Mouse (Mus musculus) gastrocnemius, postnatal 25 days (tissue): ENCODE results near the gene Cep85l. TPM values are rescaled to one million over a fixed set of nuclear protein-coding genes. Genes with fewer than 3 reads are reported as not detected.
A peak's percentile ranks its signal among the peaks of the same experiment; 100 is the strongest.

Source experiments
- DNase-seq: peaks from one replicate; pipeline ENCODE4 v3.0.0; 2022
- total RNA-seq, 2 experiments: library from RNA; stranded (reverse); gene quantifications; 1 replicate in 1 of 2; 2 replicates in 1 of 2; pipeline ENCODE4 v1.2.3; 2021

Gene Cep85l
- total RNA-seq, 2 experiments from 2014 or later: 30.7 to 85.6 TPM

- DNase-seq: no peak
Measured at GRCm38 (mm10) chr10:53394923-53395629, 15.3 kb upstream of the Cep85l start.

GRCm38 (mm10) chr10:53388227-53388920, 8.6 kb upstream of the Cep85l start:
- peak; percentile 30 for DNase-seq

- no peak for DNase-seq
Measured at GRCm38 (mm10) chr10:53385438-53385837, 5.7 kb upstream of the Cep85l start.

GRCm38 (mm10) chr10:53384896-53385295, 5.1 kb upstream of the Cep85l start:
- no peak for DNase-seq

- peak; percentile 59 for DNase-seq
Measured at GRCm38 (mm10) chr10:53382696-53383365, 3.1 kb upstream of the Cep85l start.

- DNase-seq: no peak
Measured at GRCm38 (mm10) chr10:53378981-53379708, 602 bp downstream of the Cep85l start.

GRCm38 (mm10) chr10:53378296-53378695, 1.5 kb downstream of the Cep85l start:
- DNase-seq: no peak

GRCm38 (mm10) chr10:53377096-53377495, 2.7 kb downstream of the Cep85l start:
- no peak for DNase-seq

GRCm38 (mm10) chr10:53373885-53374578, 5.7 kb downstream of the Cep85l start:
- DNase-seq: no peak

- DNase-seq: no peak
Measured at GRCm38 (mm10) chr10:53367265-53367664, 12.5 kb downstream of the Cep85l start.

GRCm38 (mm10) chr10:53364311-53364710, 15.4 kb downstream of the Cep85l start:
- DNase-seq: no peak

- no peak for DNase-seq
Measured at GRCm38 (mm10) chr10:53359016-53359415, 20.7 kb downstream of the Cep85l start.

- DNase-seq: no peak
Measured at GRCm38 (mm10) chr10:53353665-53354064, 26.1 kb downstream of the Cep85l start.

- DNase-seq: no peak
Measured at GRCm38 (mm10) chr10:53349254-53349653, 30.5 kb downstream of the Cep85l start.

- no peak for DNase-seq
Measured at GRCm38 (mm10) chr10:53347787-53348755, 31.7 kb downstream of the Cep85l start.

GRCm38 (mm10) chr10:53346916-53347315, 32.8 kb downstream of the Cep85l start:
- DNase-seq: no peak

GRCm38 (mm10) chr10:53346506-53346905, 33.2 kb downstream of the Cep85l start:
- DNase-seq: no peak

GRCm38 (mm10) chr10:53345508-53345907, 34.2 kb downstream of the Cep85l start:
- DNase-seq: no peak

- DNase-seq: no peak
Measured at GRCm38 (mm10) chr10:53343865-53344264, 35.9 kb downstream of the Cep85l start.

- no peak for DNase-seq
Measured at GRCm38 (mm10) chr10:53343384-53343783, 36.4 kb downstream of the Cep85l start.
